Mouse (Mus musculus): ENCODE measurements around the gene Frmd4b.
"Not testable (repeated sequence)": the region's sequence is repeated elsewhere in the genome, so short reads cannot be mapped to it uniquely, and the experiment has no call there.

The Frmd4b gene

DNA sequence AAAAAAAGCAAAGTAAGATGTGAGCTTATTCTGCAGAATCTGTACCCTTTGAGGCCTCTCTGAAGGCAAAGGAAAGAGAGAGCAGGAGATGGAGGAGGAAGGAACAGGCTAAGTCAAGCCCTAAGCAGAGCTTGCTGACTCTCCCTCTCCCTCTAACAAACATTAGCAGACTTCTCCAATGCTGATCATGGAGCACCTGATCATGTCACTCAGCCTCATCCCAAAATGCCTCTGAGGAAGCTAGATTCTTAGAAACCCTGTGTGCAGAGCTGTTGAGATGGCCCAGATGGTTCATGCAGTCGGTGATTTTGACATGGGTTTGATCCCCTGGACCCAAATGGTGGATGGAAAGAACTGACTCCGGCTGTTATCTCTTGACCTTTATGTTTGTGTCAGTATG lies 350.2 kb downstream of the Frmd4b start:
- no peak for DNase-seq (ENCODE audit: low read depth in 2 of 2, low spot score in 2 of 2)

DNA sequence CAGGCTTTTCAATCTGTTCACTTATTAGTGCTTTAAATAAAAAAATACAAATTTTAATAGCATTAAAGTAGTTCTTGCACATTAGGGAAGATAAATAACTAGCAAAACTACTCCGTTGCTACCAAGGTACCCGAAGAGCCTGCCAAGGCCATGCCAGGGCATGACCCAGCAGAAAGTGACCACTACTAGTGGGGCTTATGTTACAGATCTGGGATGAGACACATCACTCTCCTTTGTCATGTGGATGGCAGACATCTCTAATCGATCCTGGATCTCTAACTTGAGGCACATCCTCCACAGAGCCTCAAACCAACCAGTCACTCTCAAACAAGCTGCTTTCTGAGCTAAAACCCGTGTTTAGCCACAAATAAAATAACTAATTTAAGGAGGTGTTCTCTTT lies 350.7 kb downstream of the Frmd4b start:
- DNase-seq (ENCODE audit: low read depth in 2 of 2, low spot score in 2 of 2) = no peak

DNA sequence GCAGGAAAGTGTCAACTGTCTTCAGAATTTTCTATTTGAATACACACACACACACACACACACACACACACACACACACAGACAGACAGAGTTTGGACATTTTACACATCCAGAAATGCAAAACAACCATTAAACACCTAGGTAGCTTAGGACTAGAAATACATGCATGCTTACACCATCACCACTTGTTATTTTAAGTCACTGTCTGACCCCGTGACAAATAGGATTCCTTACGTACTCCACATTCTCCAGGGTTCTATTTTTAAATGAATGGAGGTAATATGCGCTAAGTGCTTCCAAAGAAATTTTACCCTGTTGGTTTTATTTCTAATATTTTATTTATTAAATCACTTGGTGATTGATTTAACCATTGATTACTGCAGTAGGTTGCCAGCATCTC lies 351.6 kb downstream of the Frmd4b start:
- DNase-seq (ENCODE audit: low read depth in 2 of 2, low spot score in 2 of 2) = no peak

DNA sequence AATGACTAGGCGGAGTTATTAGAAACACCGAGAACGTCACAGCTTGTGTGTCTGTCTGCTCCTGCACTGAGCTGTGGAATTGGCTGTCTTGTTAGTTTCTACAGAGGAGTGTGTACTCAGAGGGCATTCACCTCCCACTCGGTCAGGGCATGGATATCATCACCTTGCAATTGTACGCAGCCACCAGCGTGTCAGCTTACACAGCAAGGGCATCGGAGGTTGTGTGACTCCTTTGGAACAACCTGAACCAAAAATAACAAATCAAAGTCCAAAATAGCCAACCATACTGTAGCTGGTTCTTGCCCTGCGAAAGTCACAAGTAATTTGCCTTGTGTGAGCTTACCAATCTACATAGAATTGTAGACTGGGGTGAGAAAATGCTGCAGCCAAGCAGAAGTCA lies 352.1 kb downstream of the Frmd4b start:
- DNase-seq (ENCODE audit: low read depth in 2 of 2, low spot score in 2 of 2) = no peak

DNA sequence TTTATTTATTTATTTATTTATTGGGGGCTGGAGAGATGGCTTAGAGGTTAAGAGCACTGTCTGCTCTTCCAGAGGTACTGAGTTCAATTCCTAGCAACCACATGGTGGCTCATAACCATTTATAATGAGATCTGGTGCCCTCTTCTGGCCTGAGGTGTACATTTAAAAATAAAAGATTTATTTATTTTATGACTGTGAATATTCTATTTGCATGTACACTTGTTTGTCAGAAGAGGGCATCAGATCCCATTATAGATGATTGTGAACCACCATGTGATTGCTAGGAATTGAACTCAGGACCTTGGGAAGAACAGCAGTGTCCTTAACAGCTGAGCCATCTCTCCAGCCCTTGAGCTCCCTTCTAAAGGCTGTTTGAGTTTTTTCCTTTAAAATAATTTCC lies 353.6 kb downstream of the Frmd4b start:
- not testable (repeated sequence) for DNase-seq (ENCODE audit: low read depth in 2 of 2, low spot score in 2 of 2)

DNA sequence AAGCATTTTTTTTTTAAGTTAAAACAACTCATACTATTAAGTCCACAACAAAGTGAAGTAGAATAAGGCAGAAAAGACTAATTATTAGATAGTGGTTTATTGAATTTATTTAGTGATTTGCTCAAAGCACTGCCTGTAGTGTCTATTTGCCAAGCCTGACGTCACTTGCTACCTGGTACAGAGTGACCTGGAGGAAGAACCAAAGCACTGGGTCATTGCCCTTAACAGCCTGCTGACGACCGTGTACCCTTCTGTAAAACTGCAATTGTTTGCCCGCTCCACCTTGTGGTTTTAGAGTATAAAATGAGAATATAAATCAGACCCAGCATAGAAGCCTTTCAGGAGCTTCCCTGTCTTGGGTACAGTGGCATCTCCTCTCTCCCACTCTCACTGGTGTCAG lies 355.1 kb downstream of the Frmd4b start:
- DNase-seq (ENCODE audit: low read depth in 2 of 2, low spot score in 2 of 2) = no peak

DNA sequence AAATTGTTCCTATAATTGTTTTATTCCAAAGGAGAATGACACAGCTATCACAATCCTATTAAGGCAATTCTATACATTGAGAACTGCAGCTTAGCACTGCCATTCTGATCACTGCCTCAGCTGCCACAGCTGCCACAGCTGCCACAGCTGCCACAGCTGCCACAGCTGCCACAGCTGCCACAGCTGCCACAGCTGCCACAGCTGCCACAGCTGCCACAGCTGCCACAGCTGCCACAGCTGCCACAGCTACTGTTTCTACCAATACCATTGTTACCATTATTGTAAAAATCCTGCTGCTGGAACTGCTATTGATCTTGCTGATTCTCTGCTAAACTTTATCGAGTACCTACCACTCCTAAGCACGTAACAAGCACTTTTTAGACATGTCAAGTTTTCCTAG lies 357.4 kb downstream of the Frmd4b start:
- DNase-seq (ENCODE audit: low read depth in 2 of 2, low spot score in 2 of 2) = not testable (repeated sequence)

DNA sequence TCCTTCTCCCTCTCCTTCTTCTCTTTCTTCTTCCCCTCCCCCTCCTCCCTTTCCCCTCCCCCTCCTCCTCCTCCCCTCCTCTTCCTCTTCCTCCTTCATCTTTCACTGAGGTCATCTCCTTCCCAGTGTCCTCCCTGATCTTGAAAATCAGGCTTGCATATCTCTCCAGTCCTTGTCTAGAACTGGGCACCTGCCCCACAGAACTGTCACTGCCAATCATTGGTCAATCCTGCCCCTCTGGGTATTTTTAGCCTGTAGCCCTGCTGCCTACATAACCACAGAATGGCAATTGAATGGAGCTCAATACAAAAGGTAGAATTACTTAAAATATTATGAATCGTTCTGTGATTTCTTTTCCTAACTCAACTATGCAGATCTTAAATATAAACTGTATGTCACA lies 358.9 kb downstream of the Frmd4b start:
- DNase-seq (ENCODE audit: low read depth in 2 of 2, low spot score in 2 of 2) = no peak

DNA sequence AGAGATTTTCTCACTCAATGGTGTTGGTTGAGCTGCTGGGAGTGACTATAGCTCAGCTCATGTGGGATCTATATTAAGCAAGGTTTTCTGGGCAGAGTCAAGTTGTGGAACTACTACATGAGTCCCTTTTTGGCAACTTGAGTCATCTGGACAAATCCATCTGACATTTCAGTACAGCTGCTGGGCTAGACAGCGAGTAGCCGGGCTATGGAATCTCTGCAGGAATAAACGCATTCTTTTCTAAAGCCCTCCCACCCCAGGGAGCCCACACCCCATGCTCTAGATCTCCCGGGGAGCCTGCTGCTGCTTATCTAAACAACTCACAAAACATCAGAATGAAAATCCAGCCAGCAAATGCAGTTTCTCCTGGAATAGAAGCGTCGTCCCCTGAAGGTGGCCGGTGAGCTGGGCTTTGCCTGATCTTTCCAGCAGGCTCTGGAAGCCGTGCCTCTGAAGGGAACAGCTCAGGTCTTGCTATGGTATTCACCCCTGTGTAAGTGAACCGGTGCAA lies 364.6 kb downstream of the Frmd4b start, which contains the start of gene Lmod3:
Lmod3 (minus strand) TSS at position 49 of the 511 bp plus-strand sequence.
- no peak for DNase-seq (ENCODE audit: low read depth in 2 of 2, low spot score in 2 of 2)

DNA sequence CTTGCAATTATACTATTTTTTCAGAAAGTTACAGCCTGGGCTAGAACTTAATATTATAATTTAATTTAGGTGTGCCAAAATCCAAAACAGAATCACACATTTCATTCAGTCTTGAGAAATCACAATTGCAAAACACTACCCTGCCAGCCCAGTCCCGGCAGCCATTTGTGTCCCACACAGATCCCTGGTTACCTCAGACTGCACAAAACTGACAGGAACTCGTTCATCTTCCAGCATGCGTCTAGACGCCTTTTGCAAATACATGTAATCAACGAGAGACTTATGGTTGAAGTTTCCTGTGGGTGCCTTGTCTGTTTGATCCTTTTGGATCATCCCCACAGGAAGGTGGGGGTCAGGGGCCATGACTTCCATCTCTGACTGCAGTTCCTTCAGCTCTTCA lies 365.3 kb downstream of the Frmd4b start:
- no peak for DNase-seq (ENCODE audit: low read depth in 2 of 2, low spot score in 2 of 2)

DNA sequence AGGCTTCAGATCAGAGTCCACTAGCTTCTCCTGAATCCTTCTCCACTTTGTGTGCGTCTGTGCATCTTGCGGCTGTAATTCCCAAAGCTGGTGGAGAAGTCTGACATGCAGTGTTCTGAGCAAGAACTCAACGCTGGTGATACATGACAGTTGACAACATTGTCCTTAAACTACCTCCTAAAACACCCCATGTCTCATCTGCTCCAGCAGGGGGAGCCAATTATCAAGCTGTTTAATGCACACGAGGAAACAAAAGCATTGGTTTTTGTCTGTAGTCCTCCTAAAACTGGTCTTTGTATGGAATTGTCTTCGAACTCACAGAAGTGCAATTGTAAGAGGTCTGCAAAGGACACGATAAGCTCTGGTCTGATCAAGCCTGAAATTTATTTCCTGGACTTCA lies 366.4 kb downstream of the Frmd4b start:
- peak; percentile 47 to 61 for DNase-seq (ENCODE audit: low read depth in 2 of 2, low spot score in 2 of 2)

DNA sequence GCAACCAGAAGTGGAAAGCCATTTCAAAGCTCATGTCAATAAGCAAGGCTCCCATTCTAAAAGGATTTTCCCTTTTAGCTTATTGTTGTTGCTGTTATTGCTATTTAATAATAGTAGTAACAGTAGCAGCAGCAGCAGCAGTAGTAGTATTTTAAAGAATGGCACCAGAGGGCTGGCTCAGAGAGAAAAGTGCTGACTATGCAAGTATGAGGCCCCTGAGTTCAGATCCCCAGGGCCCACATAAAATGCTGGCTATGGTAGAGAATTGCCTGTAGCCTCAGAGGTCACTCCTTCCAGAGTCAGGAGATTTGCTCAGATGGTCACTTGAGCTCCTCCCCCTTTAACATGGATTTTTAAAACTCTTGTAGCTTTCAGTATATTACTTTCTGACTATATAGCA lies 372.1 kb downstream of the Frmd4b start:
- no peak for DNase-seq (ENCODE audit: low read depth in 2 of 2, low spot score in 2 of 2)

DNA sequence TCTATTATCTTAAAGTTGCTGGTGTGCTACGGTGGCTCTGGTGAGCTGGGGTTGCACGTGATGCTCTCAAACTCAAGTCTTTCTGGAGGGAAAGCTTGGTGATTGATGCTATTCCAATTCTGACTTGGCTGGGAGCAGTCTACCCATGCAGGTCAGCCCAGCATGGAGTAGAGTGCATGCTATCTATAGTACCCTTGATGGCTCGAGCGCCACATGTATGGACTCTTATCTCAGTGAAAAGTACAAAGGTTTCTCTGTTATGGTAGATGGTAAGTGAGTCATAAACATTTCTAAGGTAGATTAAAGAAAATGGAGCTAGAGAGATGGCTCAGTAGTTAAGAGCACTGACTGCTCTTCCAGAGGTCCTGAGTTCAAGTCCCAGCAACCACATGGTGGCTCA lies 374.8 kb downstream of the Frmd4b start:
- DNase-seq (ENCODE audit: low read depth in 2 of 2, low spot score in 2 of 2) = no peak

DNA sequence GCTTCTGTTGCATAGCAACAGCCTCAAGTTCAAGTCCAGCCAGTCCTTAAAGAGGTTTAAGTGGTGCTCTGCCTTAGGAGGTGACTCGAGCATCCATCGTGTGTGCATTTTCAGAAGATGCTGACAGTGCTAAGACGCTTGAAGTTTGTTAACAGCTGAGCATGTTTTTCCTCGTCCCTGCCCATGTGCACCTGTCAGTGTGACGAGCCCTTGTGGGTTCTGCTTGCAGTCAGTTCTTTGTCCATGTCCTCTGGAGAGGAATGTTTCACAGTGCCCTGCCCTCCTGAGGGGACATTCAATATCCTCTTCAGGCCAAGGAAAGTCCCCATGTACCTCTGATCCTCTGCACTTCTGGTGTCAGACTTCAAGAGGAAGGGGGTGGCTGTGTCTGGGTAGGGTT lies 377.2 kb downstream of the Frmd4b start:
- no peak for DNase-seq (ENCODE audit: low read depth in 2 of 2, low spot score in 2 of 2)

DNA sequence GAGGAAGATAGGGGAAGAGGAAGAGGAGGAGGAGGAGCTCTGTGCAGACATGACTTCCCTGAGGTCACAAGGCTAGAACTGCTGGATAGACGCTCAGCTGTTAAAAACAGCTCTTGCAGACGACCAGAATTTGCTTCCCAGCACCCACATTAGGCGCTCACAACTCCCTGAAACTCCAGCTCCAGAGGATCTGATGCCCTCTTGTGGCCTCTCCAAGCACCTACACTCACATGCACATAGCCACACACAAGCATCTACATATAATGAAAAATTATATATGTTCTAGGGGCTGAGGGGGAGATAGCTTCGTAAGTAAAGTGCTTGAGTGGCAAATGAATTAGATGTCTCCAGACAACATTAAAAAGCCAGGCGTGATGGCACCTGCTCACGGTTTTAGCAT lies 378.0 kb downstream of the Frmd4b start:
- DNase-seq (ENCODE audit: low read depth in 2 of 2, low spot score in 2 of 2) = no peak
